Mouse (Mus musculus): ENCODE results near the gene Olfr61. TPM values are rescaled to one million over a fixed set of nuclear protein-coding genes. Genes with fewer than 3 reads are reported as not detected.

Gene Olfr61
- total and polyA plus RNA-seq, 3 experiments, result not detected

- TF ChIP-seq POLR2A (IDR thresholded peaks at IDR 0.05; ENCODE audit: insufficient read depth, low read depth, low read length) (no peak), EP300 (IDR thresholded peaks at IDR 0.05; ENCODE audit: insufficient read depth, low read depth, low read length) (no peak), CTCF (IDR thresholded peaks at IDR 0.05) (no peak)
- intact Hi-C loops (cut with DNase I), result no loop called here
- no peaks in the 10 kb centered on the region for H3K27me3 ChIP-seq (ENCODE audit: control insufficient read depth, insufficient read depth, low read length)
- H3K36me3 ChIP-seq (ENCODE audit: control insufficient read depth, insufficient read depth, low read length), result no peaks in the 10 kb centered on the region
- H3K4me1 ChIP-seq (ENCODE audit: control insufficient read depth, insufficient read depth, low read length), result no peaks in the 10 kb centered on the region
- no peak for DNase-seq
- 78% methylated on average over 1 of the region's 1 CpGs for WGBS
- no peak within 1 kb of the TSS for H3K27ac ChIP-seq
- no peak within 1 kb of the TSS for H3K9ac ChIP-seq (ENCODE audit: low read depth, low read length)
- no peaks in the 10 kb centered on the region for H3K79me2 ChIP-seq (replicated peaks; ENCODE audit: control insufficient read depth, insufficient read depth, low read length)
- H3K4me3 ChIP-seq, result no peak within 1 kb of the TSS
Observed at GRCm38 (mm10) chr7:140681651-140682050, 52.9 kb downstream of the Olfr61 start, which contains the start of gene Olfr45. Olfr45 (plus strand) TSS chr7:140681951.

Other genes with a start within 250 kb of the Olfr61 start
- not detected for gene Olfr531, start 226.1 kb upstream of the Olfr61 start, total RNA-seq (2021)
- gene Olfr531, start 226.1 kb upstream of the Olfr61 start, polyA plus RNA-seq (2012; rRNA removed), result not detected in 2 replicates
- gene Olfr532, start 207.3 kb upstream of the Olfr61 start, total RNA-seq (2021), result not detected
- gene Olfr532, start 207.3 kb upstream of the Olfr61 start, polyA plus RNA-seq (2012; rRNA removed), result not detected in 2 replicates
- gene Olfr533, start 165.6 kb upstream of the Olfr61 start, total RNA-seq (2021), result not detected
- gene Olfr533, start 165.6 kb upstream of the Olfr61 start, polyA plus RNA-seq (2012; rRNA removed), result not detected in 2 replicates
- gene Olfr535, start 144.8 kb upstream of the Olfr61 start, total RNA-seq (2021), result not detected
- gene Olfr535, start 144.8 kb upstream of the Olfr61 start, polyA plus RNA-seq (2012; rRNA removed), result not detected in 2 replicates
- gene Olfr536, start 121.6 kb upstream of the Olfr61 start, total RNA-seq (2021), result not detected
- not detected in 2 replicates for gene Olfr536, start 121.6 kb upstream of the Olfr61 start, polyA plus RNA-seq (2012; rRNA removed)
- not detected for gene Olfr538, start 61.1 kb upstream of the Olfr61 start, total RNA-seq (2021)
- not detected in 2 replicates for gene Olfr538, start 61.1 kb upstream of the Olfr61 start, polyA plus RNA-seq (2012; rRNA removed)
- gene Olfr46, start 27.7 kb upstream of the Olfr61 start, total RNA-seq (2021), result not detected
- gene Olfr46, start 27.7 kb upstream of the Olfr61 start, polyA plus RNA-seq (2012; rRNA removed), result not detected in 2 replicates
- not detected for gene Olfr53, start 17.5 kb downstream of the Olfr61 start, total RNA-seq (2021)
- not detected in 2 replicates for gene Olfr53, start 17.5 kb downstream of the Olfr61 start, polyA plus RNA-seq (2012; rRNA removed)
- not detected for gene Olfr539, start 31.0 kb downstream of the Olfr61 start, total RNA-seq (2021)
- not detected in 2 replicates for gene Olfr539, start 31.0 kb downstream of the Olfr61 start, polyA plus RNA-seq (2012; rRNA removed)
- gene Olfr45, start 53.0 kb downstream of the Olfr61 start, total RNA-seq (2021), result not detected
- not detected in 2 replicates for gene Olfr45, start 53.0 kb downstream of the Olfr61 start, polyA plus RNA-seq (2012; rRNA removed)
- gene Olfr541, start 68.3 kb downstream of the Olfr61 start, total RNA-seq (2021), result not detected
- gene Olfr541, start 68.3 kb downstream of the Olfr61 start, polyA plus RNA-seq (2012; rRNA removed), result not detected in 2 replicates
- gene Cyp2e1, start 134.8 kb downstream of the Olfr61 start, total RNA-seq (2021), result 10 to 100 TPM in 1 of 2 experiments, 1 to 10 TPM in 1; 9.6 to 12.7 TPM
- 6.4 and 18.7 TPM in 2 replicates for gene Cyp2e1, start 134.8 kb downstream of the Olfr61 start, polyA plus RNA-seq (2012; rRNA removed)
- gene Syce1, start 158.9 kb downstream of the Olfr61 start, total RNA-seq (2021), result not detected
- 0.10 TPM in 1 of 2 replicates, not detected in the other for gene Syce1, start 158.9 kb downstream of the Olfr61 start, polyA plus RNA-seq (2012; rRNA removed)
- under 1 TPM; 0.14 to 0.29 TPM for gene Zfp941, start 193.2 kb downstream of the Olfr61 start, total RNA-seq (2021)
- gene Zfp941, start 193.2 kb downstream of the Olfr61 start, polyA plus RNA-seq (2012; rRNA removed), result 0.10 and 0.15 TPM in 2 replicates
- 1 to 10 TPM; 1.1 to 1.4 TPM for gene Urah, start 206.0 kb downstream of the Olfr61 start, total RNA-seq (2021)
- gene Urah, start 206.0 kb downstream of the Olfr61 start, polyA plus RNA-seq (2012; rRNA removed), result 0.85 and 2.2 TPM in 2 replicates
- 10 to 100 TPM; 22.6 to 27.5 TPM for gene Scgb1c1, start 216.6 kb downstream of the Olfr61 start, total RNA-seq (2021)
- gene Scgb1c1, start 216.6 kb downstream of the Olfr61 start, polyA plus RNA-seq (2012; rRNA removed), result 54.5 and 56.6 TPM in 2 replicates
- gene Odf3, start 218.8 kb downstream of the Olfr61 start, total RNA-seq (2021), result not detected
- gene Odf3, start 218.8 kb downstream of the Olfr61 start, polyA plus RNA-seq (2012; rRNA removed), result 0.25 and 0.38 TPM in 2 replicates
- not detected for gene Gm45785, start 227.4 kb downstream of the Olfr61 start, total RNA-seq (2021)
- not detected in 2 replicates for gene Gm45785, start 227.4 kb downstream of the Olfr61 start, polyA plus RNA-seq (2012; rRNA removed)
- gene Ric8a, start 228.0 kb downstream of the Olfr61 start, total RNA-seq (2021), result 10 to 100 TPM; 20.1 to 23.6 TPM
- 37.6 and 42.8 TPM in 2 replicates for gene Ric8a, start 228.0 kb downstream of the Olfr61 start, polyA plus RNA-seq (2012; rRNA removed)
- gene Bet1l, start 228.6 kb downstream of the Olfr61 start, total RNA-seq (2021), result 10 to 100 TPM in 1 of 2 experiments, 1 to 10 TPM in 1; 8.8 to 12.3 TPM
- 12.4 and 17.0 TPM in 2 replicates for gene Bet1l, start 228.6 kb downstream of the Olfr61 start, polyA plus RNA-seq (2012; rRNA removed)

Measured in heart, adult 2 months (tissue).